Mouse (Mus musculus) kidney, postnatal 0 days (tissue): ENCODE measurements at regions not wholly inside any gene's neighbourhood (a gene's known extent, or its start where the extent isn't known, plus 50 kb on each side); places are given as distances from the start of the nearest gene placed in this dataset.
"Not testable (repeated sequence)": the region's sequence is repeated elsewhere in the genome, so short reads cannot be mapped to it uniquely, and the experiment has no call there.

ENCODE experiments used
- ATAC-seq: fragments of 200-750 bp; cut with Nextera tagmentation; replicated peaks from 2 replicates; pipeline ENCODE4 v1.8.0; 2017; ENCODE audit warnings: low read depth, moderate number of reproducible peaks, moderate TSS enrichment, moderate library complexity; ENCODE audit not compliant: low FRiP score
- DNase-seq: peaks from one replicate; pipeline ENCODE4 v3.0.0-alpha.2; 2016; ENCODE audit warnings: low spot score
- H3K27ac ChIP-seq: fragments of 300-500 bp; sonication (generic); 2 replicates; pipeline ENCODE4 v1.5.1; 2014; ENCODE audit warnings: mild to moderate bottlenecking
- H3K27me3 ChIP-seq: fragments of 300-500 bp; sonication (generic); 2 replicates; pipeline ENCODE4 v1.6.1; 2014; ENCODE audit warnings: low read length, mixed read lengths; ENCODE audit not compliant: insufficient read depth
- H3K36me3 ChIP-seq: fragments of 300-500 bp; sonication (generic); 2 replicates; pipeline ENCODE4 v1.6.1; 2014; ENCODE audit warnings: low read length, mixed read lengths; ENCODE audit not compliant: insufficient read depth
- H3K4me1 ChIP-seq: fragments of 300-500 bp; sonication (generic); replicated peaks from 2 replicates; pipeline ENCODE4 v1.6.1; 2014; ENCODE audit warnings: antibody characterized with exemption, low read length, mixed read lengths; ENCODE audit not compliant: insufficient read depth
- H3K4me2 ChIP-seq: fragments of 300-500 bp; sonication (generic); 2 replicates; pipeline ENCODE4 v1.6.1; 2014; ENCODE audit warnings: mild to moderate bottlenecking, low read length, moderate library complexity, mixed read lengths
- H3K4me3 ChIP-seq: fragments of 300-500 bp; sonication (generic); replicated peaks from 2 replicates; pipeline ENCODE4 v1.5.1; 2014; ENCODE audit warnings: low read depth, low read length
- H3K9ac ChIP-seq: fragments of 300-500 bp; sonication (generic); 2 replicates; pipeline ENCODE4 v1.6.1; 2014; ENCODE audit warnings: low read depth, low read length
- H3K9me3 ChIP-seq: fragments of 300-500 bp; sonication (generic); replicated peaks from 2 replicates; pipeline ENCODE4 v1.6.1; 2016; ENCODE audit warnings: low read length, inconsistent platforms, mixed read lengths
- CTCF ChIP-seq: IDR thresholded peaks from 2 replicates; pipeline ENCODE4 v1.5.1; 2016; ENCODE audit warnings: antibody characterized with exemption, low read depth, mild to moderate bottlenecking, moderate library complexity
- WGBS: fragments of 180-500 bp; shearing (Covaris S2); extraction: QIAGEN DNeasy Blood & Tissue Kit; methylation state at CpG from one replicate; pipeline ENCODE4 v1.1.7; 2014; 5-methylcytosine and 5-hydroxymethylcytosine counted together

GRCm38 (mm10) chr1:168632837-168633236, 200.8 kb upstream of the Pbx1 start:
- ATAC-seq = no peak
- H3K4me1 ChIP-seq = no peaks in the 10 kb centered on the region
- WGBS = 86% methylated on average over 2 of the region's 2 CpGs
- H3K4me3 ChIP-seq = no peak overlapping the region
- H3K27ac ChIP-seq = no peak overlapping the region
- TF ChIP-seq CTCF = no peak
- no peak overlapping the region for H3K9ac ChIP-seq
- DNase-seq = no peak
- H3K9me3 ChIP-seq = no peaks in the 10 kb centered on the region
- no peak overlapping the region for H3K4me2 ChIP-seq
- H3K36me3 ChIP-seq = no peaks in the 10 kb centered on the region
- H3K27me3 ChIP-seq = no peaks in the 10 kb centered on the region

GRCm38 (mm10) chr1:168631979-168632378, 199.9 kb upstream of the Pbx1 start:
- Histone ChIP-seq H3K4me2 (no peak overlapping the region), H3K27ac (no peak overlapping the region), H3K4me3 (no peak overlapping the region), H3K9me3 (no peaks in the 10 kb centered on the region), H3K9ac (no peak overlapping the region), H3K4me1 (no peaks in the 10 kb centered on the region), H3K36me3 (no peaks in the 10 kb centered on the region), H3K27me3 (no peaks in the 10 kb centered on the region)
- DNase-seq (no peak), ATAC-seq (no peak)
- WGBS = 75% methylated on average over 2 of the region's 2 CpGs
- TF ChIP-seq CTCF = no peak

GRCm38 (mm10) chr1:168601967-168602366, 169.9 kb upstream of the Pbx1 start:
- H3K4me2 ChIP-seq, H3K4me1 ChIP-seq, H3K9me3 ChIP-seq, ATAC-seq, H3K27ac ChIP-seq, H3K36me3 ChIP-seq, H3K4me3 ChIP-seq, H3K9ac ChIP-seq, DNase-seq, H3K27me3 ChIP-seq: not testable (repeated sequence)
- 66% methylated on average over 3 of the region's 3 CpGs for WGBS

- Histone ChIP-seq H3K4me2 (no peak overlapping the region), H3K27ac (0 out of 2 replicates have a peak overlapping the region, but pooled peaks have one; percentile 16), H3K36me3 (no peaks in the 10 kb centered on the region), H3K9ac (no peak overlapping the region), H3K4me1 (peaks cover 7% of the 10 kb centered on the region; the same call in 1 of the 2 replicates), H3K9me3 (no peaks in the 10 kb centered on the region), H3K4me3 (no peak overlapping the region), H3K27me3 (no peaks in the 10 kb centered on the region)
- WGBS = 55% methylated on average over 6 of the region's 6 CpGs
- peak; percentile 76 for DNase-seq
- TF ChIP-seq CTCF = no peak
- ATAC-seq = no peak
Observed at GRCm38 (mm10) chr1:168600461-168601160, 168.5 kb upstream of the Pbx1 start.

- 7% methylated on average over 11 of the region's 11 CpGs for WGBS
- peak; percentile 82 for DNase-seq
Observed at GRCm38 (mm10) chr1:168598191-168598667, 166.2 kb upstream of the Pbx1 start.

GRCm38 (mm10) chr1:168597495-168597894, 165.4 kb upstream of the Pbx1 start:
- Histone ChIP-seq H3K4me3 (no peak overlapping the region), H3K27ac (no peak overlapping the region), H3K9ac (no peak overlapping the region), H3K27me3 (no peaks in the 10 kb centered on the region), H3K36me3 (no peaks in the 10 kb centered on the region), H3K4me2 (peak overlapping the region; percentile 51), H3K9me3 (no peaks in the 10 kb centered on the region), H3K4me1 (peaks cover 7% of the 10 kb centered on the region; the same call in 1 of the 2 replicates)
- DNase-seq = no peak
- 15% methylated on average over 5 of the region's 5 CpGs for WGBS
- ATAC-seq = no peak
- no peak for TF ChIP-seq CTCF

More at GRCm38 (mm10) chr1:168598191-168598667, 166.2 kb upstream of the Pbx1 start:
- no peak for TF ChIP-seq CTCF
- H3K4me2 ChIP-seq = peak overlapping the region; percentile 51
- no peaks in the 10 kb centered on the region for H3K27me3 ChIP-seq
- peak overlapping the region; percentile 5; the same call in 1 of the 2 replicates for H3K4me3 ChIP-seq
- peak; percentile 57; the same call in 1 of the 2 replicates for ATAC-seq
- H3K4me1 ChIP-seq = peaks cover 7% of the 10 kb centered on the region; the same call in 1 of the 2 replicates
- H3K9me3 ChIP-seq = no peaks in the 10 kb centered on the region
- no peak overlapping the region for H3K9ac ChIP-seq
- H3K27ac ChIP-seq = no peak overlapping the region
- no peaks in the 10 kb centered on the region for H3K36me3 ChIP-seq
